Mouse (Mus musculus) lung, embryonic 14.5 days (tissue): Measurements from ENCODE around the gene Gm10778. TPM values are rescaled to one million over a fixed set of nuclear protein-coding genes. Genes with fewer than 3 reads are reported as not detected.
"Not testable (repeated sequence)": the region's sequence is repeated elsewhere in the genome, so short reads cannot be mapped to it uniquely, and the experiment has no call there.

Experiments
- ATAC-seq: fragments of 200-750 bp; cut with Nextera tagmentation; 2 replicates; pipeline ENCODE4 v1.8.0; 2017; ENCODE audit warnings: mild to moderate bottlenecking, moderate TSS enrichment, moderate library complexity; ENCODE audit not compliant: insufficient read depth
- DNase-seq: peaks from one replicate; pipeline ENCODE4 v3.0.0-alpha.2; 2015
- H3K27ac ChIP-seq: fragments of 300-500 bp; sonication (generic); 2 replicates; pipeline ENCODE4 v1.5.1; 2014; ENCODE audit warnings: low read depth, mild to moderate bottlenecking, moderate library complexity
- H3K27me3 ChIP-seq: fragments of 300-500 bp; sonication (generic); 2 replicates; pipeline ENCODE4 v1.6.1; 2014; ENCODE audit warnings: low read length, control low read depth; ENCODE audit not compliant: insufficient read depth
- H3K36me3 ChIP-seq: fragments of 300-500 bp; sonication (generic); 2 replicates; pipeline ENCODE4 v1.6.1; 2014; ENCODE audit warnings: control low read depth; ENCODE audit not compliant: insufficient read depth
- H3K4me1 ChIP-seq: fragments of 300-500 bp; sonication (generic); 2 replicates; pipeline ENCODE4 v1.6.1; 2014; ENCODE audit warnings: antibody characterized with exemption, control low read depth; ENCODE audit not compliant: insufficient read depth
- H3K4me2 ChIP-seq: fragments of 300-500 bp; sonication (generic); 2 replicates; pipeline ENCODE4 v1.6.1; 2014; ENCODE audit warnings: mild to moderate bottlenecking
- H3K4me3 ChIP-seq: fragments of 300-500 bp; sonication (generic); 2 replicates; pipeline ENCODE4 v1.5.1; 2014; ENCODE audit warnings: low read depth, low read length
- H3K9ac ChIP-seq: fragments of 300-500 bp; sonication (generic); 2 replicates; pipeline ENCODE4 v1.6.1; 2014
- H3K9me3 ChIP-seq: fragments of 300-500 bp; sonication (generic); 2 replicates; pipeline ENCODE4 v1.6.1; 2016; ENCODE audit warnings: low read depth, low read length, control low read depth
- CTCF ChIP-seq: IDR thresholded peaks from 2 replicates; pipeline ENCODE4 v1.5.1; 2016; ENCODE audit warnings: antibody characterized with exemption, low read depth
- whole genome bisulfite sequencing: fragments of 180-500 bp; shearing (Covaris S2); extraction: QIAGEN DNeasy Blood & Tissue Kit; methylation state at CpG from one replicate; pipeline ENCODE4 v1.1.7; 2014; 5-methylcytosine and 5-hydroxymethylcytosine counted together
- polyA plus RNA-seq: library from polyadenylated mRNA; unstranded; fragments of >200 nt; fragmentation: Nextera tagmentation; extraction: Ambion mirVana; gene quantifications from 2 replicates; pipeline ENCODE4 v1.2.1, GENCODE M21; 2014

Gene Gm10778
- polyA plus RNA-seq, 1 experiment from 2014 or later = 4.0 TPM

DNA sequence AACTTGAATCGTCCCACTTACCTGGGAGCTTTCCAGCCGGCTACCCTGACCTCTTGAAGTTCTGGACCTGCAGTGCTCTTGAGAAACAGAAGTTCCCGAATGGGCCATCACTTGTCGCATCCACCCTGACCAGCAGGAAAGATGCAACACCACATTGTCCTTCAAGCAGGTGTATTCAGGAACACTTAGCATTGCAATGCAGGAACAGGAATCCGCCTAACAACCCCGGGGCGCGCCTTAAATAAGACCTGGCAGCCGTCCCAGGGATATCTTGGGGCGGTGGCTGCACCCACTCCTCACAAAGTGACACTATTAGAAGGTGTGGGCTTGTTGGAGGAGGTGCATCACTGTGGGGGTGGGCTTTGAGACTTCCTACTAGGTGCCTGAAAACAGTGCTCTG lies 6.3 kb downstream of the Gm10778 start:
- H3K9me3 ChIP-seq = peaks cover 10% of the 10 kb centered on the region; the same call in 1 of the 2 replicates
- no peak overlapping the region for H3K9ac ChIP-seq
- no peak overlapping the region for H3K4me3 ChIP-seq
- no peak overlapping the region for H3K4me2 ChIP-seq
- DNase-seq (no peak), ATAC-seq (no peak)
- 89% methylated on average over 10 of the region's 10 CpGs for WGBS
- no peaks in the 10 kb centered on the region for H3K27me3 ChIP-seq
- peaks cover 10% of the 10 kb centered on the region; the same call in 1 of the 2 replicates for H3K36me3 ChIP-seq
- TF ChIP-seq CTCF = no peak
- no peaks in the 10 kb centered on the region for H3K4me1 ChIP-seq
- H3K27ac ChIP-seq = no peak overlapping the region

DNA sequence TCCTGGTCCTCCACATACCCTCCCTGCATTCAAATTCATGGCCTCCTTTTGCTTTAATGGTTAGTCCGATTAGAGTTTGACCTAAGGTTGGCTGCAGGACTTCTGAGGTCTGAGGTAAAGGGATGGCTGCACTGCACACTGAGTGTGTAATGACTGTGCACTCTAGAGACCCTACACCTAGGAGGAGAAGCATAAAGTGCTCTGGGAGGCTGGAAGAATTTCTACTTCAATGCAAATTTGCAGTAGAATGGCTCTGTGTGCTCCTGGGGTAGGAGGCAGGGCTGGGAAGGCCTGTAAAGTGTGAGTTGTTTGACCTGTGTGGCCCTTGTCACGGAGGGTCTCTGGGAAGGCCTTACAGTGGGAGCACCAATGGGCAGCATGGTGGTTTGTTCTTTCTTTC lies 7.3 kb downstream of the Gm10778 start:
- peaks cover 10% of the 10 kb centered on the region; the same call in 1 of the 2 replicates for H3K9me3 ChIP-seq
- 100% methylated on average over 2 of the region's 2 CpGs for whole genome bisulfite sequencing
- no peaks in the 10 kb centered on the region for H3K27me3 ChIP-seq
- DNase-seq (no peak), ATAC-seq (no peak)
- TF ChIP-seq CTCF = no peak
- peaks cover 10% of the 10 kb centered on the region; the same call in 1 of the 2 replicates for H3K36me3 ChIP-seq
- H3K9ac ChIP-seq = no peak overlapping the region
- no peaks in the 10 kb centered on the region for H3K4me1 ChIP-seq
- no peak overlapping the region for H3K4me3 ChIP-seq
- no peak overlapping the region for H3K27ac ChIP-seq
- H3K4me2 ChIP-seq = no peak overlapping the region

DNA sequence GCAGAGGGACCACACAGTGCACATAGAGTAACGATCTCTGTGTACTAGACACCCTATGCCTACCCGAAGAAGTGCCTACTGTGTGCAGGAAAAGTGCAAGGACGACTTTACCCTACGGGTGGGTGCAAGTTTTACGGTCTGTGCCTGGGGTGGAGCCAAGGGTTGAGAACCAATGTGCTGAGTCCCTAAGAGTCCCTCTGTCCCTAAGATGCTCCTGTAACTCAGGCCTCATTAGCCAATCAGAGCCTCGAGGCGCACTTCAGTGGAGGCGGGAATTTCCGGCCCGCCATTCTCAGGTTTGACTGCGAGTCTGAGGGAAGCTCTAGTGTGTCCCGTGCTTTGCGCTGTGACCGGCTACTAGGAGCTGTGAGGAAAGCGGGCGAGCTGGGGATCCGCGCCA lies 38.3 kb downstream of the Gm10778 start:
- H3K27ac ChIP-seq, H3K4me1 ChIP-seq, H3K9me3 ChIP-seq, H3K27me3 ChIP-seq, H3K9ac ChIP-seq, H3K4me3 ChIP-seq, H3K36me3 ChIP-seq, H3K4me2 ChIP-seq, DNase-seq: not testable (repeated sequence)
- ATAC-seq = peak; percentile 78
- no CpG with 5 or more reads among the region's 18 CpGs for WGBS

DNA sequence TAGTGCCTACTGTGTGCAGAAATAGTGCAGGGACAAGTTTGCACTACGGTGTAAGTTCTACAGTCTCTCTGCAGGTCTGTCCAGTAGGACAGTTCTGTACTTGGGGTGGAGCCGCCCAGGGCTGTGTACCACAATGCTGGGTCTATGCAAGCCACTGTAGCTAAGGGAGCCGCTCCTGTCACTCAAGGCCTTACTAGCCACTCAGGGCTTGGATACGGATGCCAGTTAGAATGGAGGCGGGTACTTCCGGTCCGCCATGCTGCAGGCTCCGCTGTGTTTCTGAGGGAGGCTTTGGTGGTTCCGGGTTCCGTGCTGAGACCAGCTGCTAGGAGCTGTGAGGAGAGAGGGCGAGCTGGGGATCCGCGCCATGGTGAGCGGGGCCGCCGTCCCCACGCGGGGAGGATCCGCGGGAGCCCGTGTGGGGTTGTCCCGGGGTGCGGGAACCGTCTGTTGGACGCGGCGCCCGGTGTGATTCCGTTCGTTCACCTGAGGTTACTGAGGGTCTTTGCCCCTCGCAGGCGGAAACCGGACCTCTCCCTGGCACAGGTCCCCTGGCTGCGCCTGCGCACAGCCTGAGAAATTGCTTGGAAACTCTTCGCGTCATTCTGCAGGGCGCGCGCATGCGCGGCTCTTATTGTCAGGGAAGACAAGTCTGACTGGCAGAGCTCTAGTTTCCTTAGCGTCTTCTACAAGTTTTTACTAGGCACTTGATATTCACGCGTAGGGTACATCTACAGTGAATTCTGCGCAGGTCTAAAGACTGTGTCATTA lies 55.9 kb downstream of the Gm10778 start, which contains the start of gene Zfp433:
Zfp433 (plus strand) TSS at position 295 of the 771 bp plus-strand sequence.
- not testable (repeated sequence) for H3K9me3 ChIP-seq, H3K4me3 ChIP-seq, H3K27ac ChIP-seq, H3K36me3 ChIP-seq, H3K4me1 ChIP-seq, H3K4me2 ChIP-seq, DNase-seq, H3K9ac ChIP-seq, H3K27me3 ChIP-seq
- ATAC-seq = peak; percentile 100
- WGBS = no CpG with 5 or more reads among the region's 46 CpGs

Other genes starting within 250 kb of the Gm10778 start
- gene Nfic, start 193.4 kb upstream of the Gm10778 start, polyA plus RNA-seq = 86.0 and 86.5 TPM in 2 replicates
- gene Celf5, start 166.3 kb upstream of the Gm10778 start, polyA plus RNA-seq = 0.09 and 0.30 TPM in 2 replicates
- gene Ncln, start 152.7 kb upstream of the Gm10778 start, polyA plus RNA-seq = 82.1 and 97.3 TPM in 2 replicates
- gene S1pr4, start 148.9 kb upstream of the Gm10778 start, polyA plus RNA-seq = 1.3 and 1.7 TPM in 2 replicates
- 1.1 and 1.7 TPM in 2 replicates for gene Gna15, start 124.8 kb upstream of the Gm10778 start, polyA plus RNA-seq
- 81.2 and 88.2 TPM in 2 replicates for gene Gna11, start 103.9 kb upstream of the Gm10778 start, polyA plus RNA-seq
- 360 and 404 TPM in 2 replicates for gene Aes, start 89.6 kb upstream of the Gm10778 start, polyA plus RNA-seq
- 27.5 and 32.5 TPM in 2 replicates for gene Tle2, start 74.5 kb upstream of the Gm10778 start, polyA plus RNA-seq
- 24.1 and 25.2 TPM in 2 replicates for gene Tle6, start 48.0 kb upstream of the Gm10778 start, polyA plus RNA-seq
- gene BC025920, start 42.8 kb upstream of the Gm10778 start, polyA plus RNA-seq = 0.58 and 0.61 TPM in 2 replicates
- gene Sirt6, start 21.3 kb upstream of the Gm10778 start, polyA plus RNA-seq = 35.8 and 39.3 TPM in 2 replicates
- 6.1 and 7.3 TPM in 2 replicates for gene Ankrd24, start 20.5 kb upstream of the Gm10778 start, polyA plus RNA-seq
- 18.1 and 22.9 TPM in 2 replicates for gene Zfp433, start 55.8 kb downstream of the Gm10778 start, polyA plus RNA-seq
- gene Gm3055, start 122.1 kb downstream of the Gm10778 start, polyA plus RNA-seq = 14.2 and 14.4 TPM in 2 replicates
- 3.6 and 4.0 TPM in 2 replicates for gene Gm4767, start 163.1 kb downstream of the Gm10778 start, polyA plus RNA-seq
- 10.5 and 11.1 TPM in 2 replicates for gene Gm32687, start 214.9 kb downstream of the Gm10778 start, polyA plus RNA-seq